8 mouse cellular contexts compared by ENCODE assay signal in genomic region chr3:89228836-89229235, GRCm38 (mm10). TPM values are rescaled to one million over a fixed set of nuclear protein-coding genes. Genes with fewer than 3 reads are reported as not detected.
A peak's percentile ranks its signal among the peaks of the same experiment; 100 is the strongest.
DNase-seq lines count a peak whose midpoint lies in the region; ATAC-seq and TF ChIP-seq lines count a peak whose summit lies in the region.

Gene Muc1, plus strand, starts transcription at chr3:89229057.

- H3K36me3 ChIP-seq in embryonic facial prominence, embryonic 11.5 days (replicated peaks; ENCODE audit: control insufficient read depth, insufficient read depth, low read depth, low read length) = no peaks in the 10 kb centered on the region
- peaks cover 3% of the 10 kb centered on the region; the same call in 1 of the 2 replicates for H3K36me3 ChIP-seq in kidney, embryonic 14.5 days (ENCODE audit: control insufficient read depth, insufficient read depth, low read length)

- H3K4me2 ChIP-seq in embryonic facial prominence, embryonic 11.5 days (ENCODE audit: low read depth, low read length) = peak within 1 kb of the TSS; percentile 90
- peak within 1 kb of the TSS; percentile 87 for H3K4me2 ChIP-seq in kidney, embryonic 14.5 days (replicated peaks; ENCODE audit: low read depth, low read length)

- TF ChIP-seq POLR2A in cerebellum, adult 2 months (IDR thresholded peaks at IDR 0.05; ENCODE audit: borderline replicate concordance, insufficient read depth, low read length) = no peak

- H3K9me3 ChIP-seq in embryonic facial prominence, embryonic 11.5 days (replicated peaks; ENCODE audit: control insufficient read depth, low read length) = no peaks in the 10 kb centered on the region
- no peaks in the 10 kb centered on the region for H3K9me3 ChIP-seq in kidney, embryonic 14.5 days (ENCODE audit: control insufficient read depth, low read length)

- H3K9ac ChIP-seq in embryonic facial prominence, embryonic 11.5 days (replicated peaks; ENCODE audit: low read length) = peak within 1 kb of the TSS; percentile 72
- H3K9ac ChIP-seq in kidney, embryonic 14.5 days (ENCODE audit: low read depth, low read length) = peak within 1 kb of the TSS; percentile 54; the same call in 1 of the 2 replicates

- DNase-seq in cerebellum, adult 2 months = no peak
- no peak for DNase-seq in cerebellum, postnatal 10 days
- DNase-seq in embryonic facial prominence, embryonic 11.5 days (ENCODE audit: low spot score) = no peak
- DNase-seq in lung, postnatal 25 days (ENCODE audit: low spot score) = peak; percentile 68
- DNase-seq in adrenal gland, postnatal 10 days = no peak
- no peak for DNase-seq in urinary bladder, adult 2 months (ENCODE audit: low spot score)
- DNase-seq in ovary, postnatal 14 days (ENCODE audit: low spot score) = no peak

- WGBS in cerebellum, adult 2 months = 46% methylated on average over 10 of the region's 10 CpGs
- 22% methylated on average over 10 of the region's 10 CpGs for WGBS in embryonic facial prominence, embryonic 11.5 days
- 27% methylated on average over 10 of the region's 10 CpGs for WGBS in kidney, embryonic 14.5 days

- no peak for ATAC-seq in embryonic facial prominence, embryonic 11.5 days (replicated peaks; ENCODE audit: insufficient number of reproducible peaks, low FRiP score, low TSS enrichment, low read depth)
- ATAC-seq in kidney, embryonic 14.5 days (ENCODE audit: low FRiP score, low TSS enrichment) = no peak

- H3K27ac ChIP-seq in cerebellum, adult 2 months (ENCODE audit: insufficient read depth, low read length) = no peak within 1 kb of the TSS
- peak within 1 kb of the TSS; percentile 59 for H3K27ac ChIP-seq in embryonic facial prominence, embryonic 11.5 days (replicated peaks; ENCODE audit: low read depth, low read length)
- H3K27ac ChIP-seq in kidney, embryonic 14.5 days (ENCODE audit: low read depth, low read length) = peak within 1 kb of the TSS; percentile 62

- peaks cover 10% of the 10 kb centered on the region for H3K4me1 ChIP-seq in cerebellum, adult 2 months (ENCODE audit: control insufficient read depth, insufficient read depth, low read length)
- peaks cover 6% of the 10 kb centered on the region for H3K4me1 ChIP-seq in embryonic facial prominence, embryonic 11.5 days (ENCODE audit: control insufficient read depth, insufficient read depth, low read length)
- H3K4me1 ChIP-seq in kidney, embryonic 14.5 days (ENCODE audit: control insufficient read depth, insufficient read depth, low read length) = peaks cover 23% of the 10 kb centered on the region; the same call in 1 of the 2 replicates

- no peaks in the 10 kb centered on the region for H3K27me3 ChIP-seq in cerebellum, adult 2 months (ENCODE audit: control insufficient read depth, insufficient read depth, low read length)
- peaks cover 2% of the 10 kb centered on the region; the same call in 1 of the 2 replicates for H3K27me3 ChIP-seq in embryonic facial prominence, embryonic 11.5 days (ENCODE audit: control insufficient read depth, insufficient read depth, low read length)
- H3K27me3 ChIP-seq in kidney, embryonic 14.5 days (ENCODE audit: control insufficient read depth, insufficient read depth, low read length) = no peaks in the 10 kb centered on the region

- peak within 1 kb of the TSS; percentile 71 for H3K4me3 ChIP-seq in cerebellum, adult 2 months (replicated peaks; ENCODE audit: insufficient read depth, low read depth, low read length)
- H3K4me3 ChIP-seq in embryonic facial prominence, embryonic 11.5 days (ENCODE audit: low read depth, low read length) = peak within 1 kb of the TSS; percentile 52
- H3K4me3 ChIP-seq in kidney, embryonic 14.5 days (ENCODE audit: low read length) = peak within 1 kb of the TSS; percentile 40

- TF ChIP-seq CTCF in cerebellum, adult 2 months (IDR thresholded peaks at IDR 0.05; ENCODE audit: borderline replicate concordance, insufficient read depth, low read depth, low read length) = no peak

RNA-seq across cellular contexts. Expression of gene Muc1, which starts in this region (rescaled TPM):
- polyA plus RNA-seq in cerebellum, adult 2 months (2012; rRNA removed) = 0.55 and 0.69 TPM in 2 replicates
- polyA plus RNA-seq in embryonic facial prominence, embryonic 11.5 days (2014; fragmentation: Nextera tagmentation; extraction: Ambion mirVana) = 0.90 and 1.3 TPM in 2 replicates
- 8.0 and 13.6 TPM in 2 replicates for polyA plus RNA-seq in kidney, embryonic 14.5 days (2014; fragmentation: Nextera tagmentation; extraction: Ambion mirVana)
- total RNA-seq in adrenal gland, postnatal 10 days (2021) = under 1 TPM; 0.51 to 0.55 TPM
- polyA plus RNA-seq in urinary bladder, adult 2 months (2012; rRNA removed) = 0.94 and 1.2 TPM in 2 replicates
